14 mouse cellular contexts compared by ENCODE assay signal in genomic region chr6:56532257-56532656, GRCm38 (mm10). TPM values are rescaled to one million over a fixed set of nuclear protein-coding genes. Genes with fewer than 3 reads are reported as not detected.
DNase-seq lines count a peak whose midpoint lies in the region; ATAC-seq lines count a peak whose summit lies in the region.
"Had no signal": no experiment of that assay in that cellular context is flagged by ENCODE, and none has a peak within 500 bp of the region (broad histone marks: within the 10 kb centered on the region; RNA-seq: fewer than 3 reads in every experiment).

No protein-coding gene starts in this region.

- peak; percentile 78 for ATAC-seq in cerebellum, adult (ENCODE audit: insufficient number of reproducible peaks, low FRiP score, low TSS enrichment)
- ATAC-seq: CD4-positive, CD25-positive, alpha-beta regulatory T cell, adult 4 months; hindbrain, postnatal 0 days; intestine, postnatal 0 days; lung, postnatal 0 days had no signal

- no peak for DNase-seq in cerebellum, postnatal 4 days (ENCODE audit: low spot score in 2 of 2)
- peak; percentile 16 for DNase-seq in heart, adult 8-10 months (ENCODE audit: low spot score)
- no peak for DNase-seq in heart, postnatal 25 days (ENCODE audit: low spot score)
- peak; percentile 75 to 78 for DNase-seq in cerebellum, postnatal 10 days
- peak; percentile 22 to 26 for DNase-seq in heart, postnatal 36 days
- no peak for DNase-seq in adrenal gland, adult 18-20 months (ENCODE audit: low spot score in 2 of 2)
- no peak for DNase-seq in kidney, postnatal 25 days
- DNase-seq: layer of hippocampus, postnatal 36 days; right cerebral cortex, postnatal 4 days had no signal

- intact Hi-C loops in heart, postnatal 25 days (cut with DNase I): loop anchor here (5.0 kb wide), 1 partner anchor 45 kb away; no protein-coding TSS in a partner anchor
- intact Hi-C loops in heart, postnatal 36 days (cut with DNase I): no loop called here

RNA-seq across cellular contexts. Expression of gene Pde1c, which starts 36.6 kb away (rescaled TPM):
- 10 to 100 TPM; 72.2 to 86.9 (median 78.7) TPM for total RNA-seq in heart, adult 8-10 months (2022)
- 10 to 100 TPM; 72.2 to 92.5 TPM for total RNA-seq in heart, postnatal 25 days (2021)
- 10 to 100 TPM; 73.7 to 99.0 TPM for total RNA-seq in heart, postnatal 36 days (2021)
- under 1 TPM; 0.19 to 0.23 TPM for total RNA-seq in adrenal gland, adult 18-20 months (2021)

Comparison
In these comparisons a context has a peak if more than half of its experiments do, and no peak if none do; other contexts are left out.
1. DNase-seq: peak in heart, adult 8-10 months (single experiment), cerebellum, postnatal 10 days (2 of 2) and heart, postnatal 36 days (2 of 2); none in cerebellum, postnatal 4 days (0 of 2), heart, postnatal 25 days (single experiment), adrenal gland, adult 18-20 months (0 of 2) and kidney, postnatal 25 days (0 of 2).
2. RNA of gene Pde1c, which starts 36.6 kb away (total RNA-seq): 73.7 to 99.0 TPM in heart, postnatal 36 days, 72.2 to 92.5 TPM in heart, postnatal 25 days and 72.2 to 86.9 TPM in heart, adult 8-10 months; 0.19 to 0.23 TPM in adrenal gland, adult 18-20 months; every median in the first group is over 10 times any median in the second.